Mouse (Mus musculus) frontal cortex, adult 2 months (tissue): ENCODE data around the gene Gm20388. TPM values are rescaled to one million over a fixed set of nuclear protein-coding genes. Genes with fewer than 3 reads are reported as not detected.
"Not testable (repeated sequence)": the region's sequence is repeated elsewhere in the genome, so short reads cannot be mapped to it uniquely, and the experiment has no call there.

ENCODE experiments used
- DNase-seq, 2 experiments: peaks; one replicate each; pipeline ENCODE4 v3.0.0; 2022; ENCODE audit warnings: low spot score in 1 of 2; ENCODE audit errors: extremely low spot score in 1 of 2
- polyA plus RNA-seq: library from polyadenylated mRNA; depleted of rRNA; stranded (reverse); fragments of >200 nt; gene quantifications from 2 replicates; pipeline ENCODE4 v1.2.3, GENCODE M21; 2012

Gene Gm20388
- polyA plus RNA-seq, 1 experiment: 22.2 TPM

DNA sequence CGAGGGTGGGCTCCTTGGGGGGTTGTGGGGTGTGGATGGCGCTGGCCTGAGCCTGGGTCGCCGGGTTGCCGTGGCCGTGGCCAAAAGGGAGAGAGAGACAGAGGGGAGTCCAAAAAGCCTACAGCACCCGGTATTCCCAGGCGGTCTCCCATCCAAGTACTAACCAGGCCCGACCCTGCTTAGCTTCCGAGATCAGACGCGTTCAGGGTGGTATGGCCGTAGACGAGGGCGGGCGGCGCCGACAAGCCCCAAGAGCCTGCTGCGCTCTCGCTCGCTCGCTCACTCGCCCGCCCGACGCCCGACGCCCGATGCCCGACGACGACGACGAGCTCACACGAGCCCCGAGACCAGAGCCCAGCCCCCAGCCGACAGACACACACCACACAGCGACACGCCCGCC, 3690.8 kb downstream of the Gm20388 start:
- not testable (repeated sequence) for DNase-seq

GRCm38 (mm10) chr8:123612652-123613051, 3702.0 kb downstream of the Gm20388 start:
- DNase-seq: not testable (repeated sequence)

GRCm38 (mm10) chr8:123623523-123623922, 3712.9 kb downstream of the Gm20388 start:
- DNase-seq: not testable (repeated sequence)

GRCm38 (mm10) chr8:123624274-123624673, 3713.6 kb downstream of the Gm20388 start:
- peak in 1 of 2 experiments; percentile 0 for DNase-seq

DNA sequence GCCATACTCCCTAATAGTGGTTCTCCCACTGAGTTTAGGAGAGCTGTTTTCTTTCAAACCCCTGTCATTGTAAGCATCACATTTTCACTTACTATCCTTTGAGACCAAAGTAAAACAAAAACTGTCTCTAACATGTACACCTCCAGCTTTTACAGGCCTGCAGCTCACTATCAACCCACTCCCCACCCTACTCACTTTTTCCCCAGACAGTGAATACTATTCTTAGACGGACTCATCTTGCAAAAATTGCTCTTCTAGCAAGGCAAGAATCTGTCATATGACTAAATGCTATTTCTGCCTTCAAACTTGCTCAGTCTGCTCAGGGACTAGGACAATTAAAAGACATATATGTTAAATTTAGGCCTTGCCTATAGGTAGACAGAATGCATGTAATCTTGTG, 3714.1 kb downstream of the Gm20388 start:
- peak; percentile 44 to 62 for DNase-seq

DNA sequence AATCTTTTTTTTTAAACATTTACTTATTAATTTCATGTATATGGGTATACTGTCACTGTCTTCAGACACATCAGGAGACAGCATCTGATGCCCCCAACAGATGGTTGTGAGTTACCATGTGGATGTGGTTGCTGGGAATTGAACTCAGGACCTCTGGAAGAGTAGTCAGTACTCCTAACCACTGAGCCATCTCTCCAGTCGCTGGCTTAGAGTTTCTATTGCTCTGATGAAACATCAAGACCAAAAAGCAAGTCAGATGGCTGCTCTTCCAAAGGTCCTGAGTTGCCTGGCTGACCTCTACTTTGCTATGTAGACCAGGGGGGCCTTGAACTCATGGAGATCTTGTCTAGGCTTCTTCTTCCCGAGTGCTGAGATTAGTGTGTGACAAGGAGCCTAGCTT, 3715.1 kb downstream of the Gm20388 start:
- no peak for DNase-seq

- DNase-seq: no peak
These were observed 3716.9 kb downstream of the Gm20388 start for GRCm38 (mm10) chr8:123627410-123628147.

DNA sequence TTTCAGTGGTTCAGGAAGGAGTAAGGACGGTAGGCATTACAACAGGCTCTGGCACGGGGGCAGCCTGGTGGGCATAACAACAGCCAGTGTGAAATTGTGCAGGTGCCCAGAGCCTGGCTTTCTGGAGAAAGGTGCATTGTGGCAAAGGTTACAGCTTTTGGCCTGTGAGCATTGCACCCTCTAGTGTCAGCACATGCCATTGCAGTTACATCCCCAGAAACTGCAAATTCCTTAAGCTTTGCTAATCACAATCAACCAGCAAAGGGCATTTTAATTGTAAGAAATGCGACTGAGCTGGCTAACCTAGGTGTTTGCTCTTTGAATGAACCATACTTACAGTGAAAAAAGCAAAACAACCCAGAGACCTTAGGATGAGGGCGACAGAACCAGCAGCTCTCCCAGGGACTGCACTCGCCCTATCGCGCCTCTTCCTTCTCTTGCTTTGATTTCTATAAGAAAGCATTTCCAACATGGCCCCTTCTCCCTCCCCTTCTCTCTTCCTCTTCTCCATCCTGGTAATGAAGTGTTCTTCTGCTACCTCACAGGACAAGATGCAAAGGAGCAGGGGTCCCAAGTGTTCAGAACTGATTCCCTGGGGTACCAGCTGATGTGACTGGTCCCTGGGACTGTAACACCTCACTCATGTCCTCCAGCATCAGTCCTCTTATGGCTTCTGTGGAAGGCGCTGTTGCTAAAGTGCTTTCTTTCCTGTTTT, 3717.8 kb downstream of the Gm20388 start:
- DNase-seq: peak in 1 of 2 experiments; percentile 63

GRCm38 (mm10) chr8:123628968-123629755, 3718.5 kb downstream of the Gm20388 start:
- peak in 1 of 2 experiments; percentile 88 for DNase-seq

GRCm38 (mm10) chr8:123630058-123630457, 3719.4 kb downstream of the Gm20388 start:
- DNase-seq: no peak

GRCm38 (mm10) chr8:123630841-123631251, 3720.2 kb downstream of the Gm20388 start:
- DNase-seq: no peak

DNA sequence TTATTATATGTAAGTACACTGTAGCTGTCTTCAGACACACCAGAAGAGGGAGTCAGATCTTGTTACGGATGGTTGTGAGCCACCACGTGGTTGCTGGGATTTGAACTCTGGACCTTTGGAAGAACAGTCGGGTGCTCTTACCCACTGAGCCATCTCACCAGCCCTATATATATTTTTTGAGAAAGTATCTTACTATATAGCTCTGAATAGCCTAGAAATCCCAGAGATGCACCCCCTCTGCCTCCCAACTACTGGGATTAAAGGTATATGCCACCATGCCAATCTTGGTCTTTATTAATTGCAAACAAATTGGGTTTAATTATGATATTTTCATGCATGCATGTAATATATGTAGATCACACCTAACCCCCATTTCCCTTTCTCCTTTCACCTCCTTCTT, 3721.1 kb downstream of the Gm20388 start:
- DNase-seq: not testable (repeated sequence)

- no peak for DNase-seq
These were observed 3721.6 kb downstream of the Gm20388 start for GRCm38 (mm10) chr8:123632257-123632656.

GRCm38 (mm10) chr8:123633801-123634200, 3723.2 kb downstream of the Gm20388 start:
- DNase-seq: no peak

DNA sequence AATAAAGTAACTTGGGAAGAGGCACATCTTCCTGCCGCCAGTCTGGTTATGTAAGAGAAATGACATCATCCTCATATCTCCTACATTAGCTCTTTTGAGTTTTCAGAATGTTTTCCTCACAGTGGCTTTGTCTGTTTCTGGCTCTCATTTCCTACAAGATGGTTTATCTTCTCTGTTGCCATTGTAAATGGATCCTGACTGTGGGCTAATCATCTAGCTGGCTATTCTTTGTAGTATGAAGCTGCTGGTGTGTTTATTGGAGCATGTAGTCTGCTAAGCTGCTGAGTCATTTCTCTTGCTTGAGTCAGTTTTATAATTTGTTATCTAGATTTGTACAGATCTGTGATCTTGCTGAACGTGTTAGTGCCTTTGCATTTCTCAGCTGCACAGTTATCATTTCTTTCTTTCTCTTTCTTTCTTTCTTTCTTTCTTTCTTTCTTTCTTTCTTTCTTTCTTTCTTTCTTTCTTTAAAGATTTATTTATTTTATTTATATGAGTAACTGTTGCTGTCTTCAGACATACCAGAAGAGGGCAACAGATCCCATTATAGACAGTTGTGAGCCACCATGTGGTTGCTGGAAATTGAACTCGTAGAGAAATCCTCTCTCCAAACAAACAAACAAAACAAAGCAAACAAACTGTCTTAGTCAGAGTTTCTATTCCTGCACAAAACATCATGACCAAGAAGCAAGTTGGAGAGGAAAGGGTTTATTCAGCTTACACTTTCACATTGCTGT, 3723.9 kb downstream of the Gm20388 start:
- DNase-seq: peak in 1 of 2 experiments; percentile 53

DNA sequence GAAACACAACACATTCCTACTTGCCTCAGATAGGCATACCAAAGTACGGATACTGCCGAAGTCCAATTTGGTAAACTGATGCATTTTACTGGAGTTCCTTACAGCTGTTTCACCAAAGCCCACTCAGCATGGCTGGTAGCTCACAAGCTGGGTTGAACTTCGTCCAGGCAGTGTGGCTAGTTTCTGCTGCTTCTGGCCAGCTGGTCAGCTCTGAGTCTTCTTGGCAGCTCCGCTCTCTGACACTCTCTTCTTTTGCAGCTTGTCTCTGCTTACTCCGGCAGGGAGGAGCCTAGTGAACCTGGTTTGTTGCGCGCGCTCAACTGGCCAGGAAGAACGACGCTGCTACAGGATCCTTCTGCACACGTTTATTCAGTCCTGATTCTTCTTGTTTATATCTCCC, 3725.0 kb downstream of the Gm20388 start:
- no peak for DNase-seq

- DNase-seq: peak in 1 of 2 experiments; percentile 86
These were observed 3732.8 kb downstream of the Gm20388 start for GRCm38 (mm10) chr8:123643330-123644051.

DNA sequence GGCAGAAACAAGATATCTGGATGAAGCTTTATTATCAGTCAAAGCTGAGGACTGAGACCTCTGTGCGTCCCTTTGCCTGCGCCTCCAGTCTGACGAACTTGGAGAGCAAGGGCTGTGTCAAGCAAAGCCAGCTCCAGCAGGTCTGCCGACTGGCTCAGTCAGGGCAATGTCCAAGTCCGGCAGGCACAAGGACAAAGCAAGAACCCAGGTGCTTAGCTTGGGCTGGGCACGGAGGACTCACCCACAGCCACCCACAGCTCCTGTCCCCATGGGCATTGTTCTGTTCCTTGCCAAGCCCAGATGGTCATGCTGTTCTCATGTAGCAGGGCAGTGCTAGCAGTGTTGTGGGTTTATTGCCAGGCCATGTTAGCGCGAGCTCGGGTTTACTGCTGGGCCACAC, 3734.6 kb downstream of the Gm20388 start:
- no peak for DNase-seq

GRCm38 (mm10) chr8:123648245-123649170, 3737.9 kb downstream of the Gm20388 start:
- no peak for DNase-seq
